Mouse (Mus musculus) heart, adult 2 months (tissue): Measurements from ENCODE around the gene Ttc28.

Source experiments
- CTCF ChIP-seq: fragments of 200-600 bp; IDR thresholded peaks from 2 replicates; pipeline ENCODE4 v1.8.1; 2022; ENCODE audit warnings: antibody characterized with exemption, mild to moderate bottlenecking, moderate library complexity
- POLR2A ChIP-seq: fragments of 200-500 bp; IDR thresholded peaks from 2 replicates; pipeline ENCODE4 v1.6.1; 2011; ENCODE audit warnings: mild to moderate bottlenecking, low read depth, low read length, control low read depth; ENCODE audit not compliant: insufficient read depth

DNA sequence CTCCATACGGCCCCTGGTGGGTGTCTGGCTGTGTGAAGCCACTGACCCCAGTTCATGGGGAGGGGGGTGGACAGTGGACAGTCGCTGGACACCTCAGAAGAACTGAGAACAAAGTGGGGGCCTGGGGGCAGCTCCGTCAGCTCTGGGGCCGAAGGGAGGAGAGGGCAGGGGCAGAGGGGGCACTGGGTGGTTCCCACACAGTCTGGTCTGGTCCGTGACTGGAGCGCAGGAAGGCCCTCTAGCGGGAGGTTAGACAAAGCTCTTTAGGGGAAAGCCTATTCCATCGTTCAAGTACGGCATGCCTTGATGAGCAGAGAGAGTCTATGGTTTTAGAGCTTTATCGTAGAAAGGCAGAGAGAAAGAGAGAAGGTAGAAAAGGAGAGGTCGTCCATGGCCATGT is 307.0 kb downstream of the Ttc28 start:
- TF ChIP-seq POLR2A = no peak
- peak; percentile 28 for TF ChIP-seq CTCF
